Mouse (Mus musculus): Measurements from ENCODE around the gene Ccp110.

Ccp110 gene

DNA sequence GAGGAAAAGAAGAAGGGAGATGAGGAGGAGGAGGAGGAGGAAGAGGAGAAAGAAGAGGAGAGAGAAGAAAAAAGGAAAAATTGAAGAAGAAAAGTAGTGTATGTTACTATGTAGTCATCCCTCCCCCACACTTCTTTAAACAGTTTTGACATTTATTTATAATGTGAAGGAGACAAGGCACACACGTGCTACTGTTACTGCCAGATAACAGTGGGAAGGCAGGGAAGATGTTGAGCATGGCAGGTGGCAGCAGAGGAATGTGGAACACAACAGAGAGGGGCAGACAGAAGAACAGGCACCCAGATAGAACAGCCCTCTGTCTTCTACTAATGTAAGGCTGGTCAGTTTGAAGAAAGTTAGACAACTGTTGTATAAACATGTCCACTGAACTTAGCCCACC lies 57.3 kb downstream of the Ccp110 start:
- no peak for DNase-seq (ENCODE audit: low spot score in 2 of 2)

GRCm38 (mm10) chr7:118773027-118773426 lies 60.7 kb downstream of the Ccp110 start:
- no peak for DNase-seq (ENCODE audit: low spot score in 2 of 2)

DNA sequence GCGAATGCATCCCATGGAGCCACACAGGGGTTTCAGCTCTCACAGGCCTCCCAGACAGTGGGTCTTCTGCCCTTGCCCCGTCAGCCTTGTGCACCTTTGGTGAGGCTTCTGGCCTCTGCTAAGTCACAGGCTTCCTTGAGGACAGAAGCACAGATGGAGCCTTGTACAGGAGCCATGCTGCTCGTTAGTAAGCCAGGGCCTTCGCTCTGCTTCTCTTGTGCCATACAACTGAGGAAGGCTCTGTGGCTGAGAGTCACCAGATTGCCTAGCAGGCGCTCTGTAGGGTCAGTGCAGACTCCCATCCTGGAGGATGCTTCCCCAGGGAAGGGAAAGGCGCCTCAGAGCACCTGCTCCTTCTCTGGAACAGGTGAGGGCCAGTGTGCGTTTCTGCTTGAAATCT lies 63.6 kb downstream of the Ccp110 start:
- no peak for DNase-seq (ENCODE audit: low spot score in 2 of 2)

DNA sequence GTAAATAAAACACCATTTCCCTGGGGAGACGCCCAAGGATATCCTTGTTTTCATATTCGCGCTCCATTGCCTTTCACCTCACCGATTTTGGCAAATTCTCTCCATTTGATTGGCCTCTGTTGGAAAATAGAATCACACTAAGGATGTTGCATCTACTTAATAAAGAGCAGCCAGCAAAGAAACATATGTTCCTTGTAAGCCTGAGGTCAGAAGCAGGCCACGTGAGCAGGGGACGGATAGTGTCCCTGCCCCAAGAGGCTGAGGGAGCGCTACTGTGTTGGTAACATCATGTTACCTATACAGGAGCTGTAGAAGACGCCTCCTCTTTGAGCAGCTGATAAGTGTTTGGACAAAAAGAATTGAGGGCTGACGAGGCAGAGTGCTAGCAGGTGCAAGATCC lies 64.1 kb downstream of the Ccp110 start:
- DNase-seq (ENCODE audit: low spot score in 2 of 2), result no peak

- peak; percentile 13 to 35 for DNase-seq (ENCODE audit: low spot score in 2 of 2)
These were observed 65.4 kb downstream of the Ccp110 start for GRCm38 (mm10) chr7:118777598-118778394.

DNA sequence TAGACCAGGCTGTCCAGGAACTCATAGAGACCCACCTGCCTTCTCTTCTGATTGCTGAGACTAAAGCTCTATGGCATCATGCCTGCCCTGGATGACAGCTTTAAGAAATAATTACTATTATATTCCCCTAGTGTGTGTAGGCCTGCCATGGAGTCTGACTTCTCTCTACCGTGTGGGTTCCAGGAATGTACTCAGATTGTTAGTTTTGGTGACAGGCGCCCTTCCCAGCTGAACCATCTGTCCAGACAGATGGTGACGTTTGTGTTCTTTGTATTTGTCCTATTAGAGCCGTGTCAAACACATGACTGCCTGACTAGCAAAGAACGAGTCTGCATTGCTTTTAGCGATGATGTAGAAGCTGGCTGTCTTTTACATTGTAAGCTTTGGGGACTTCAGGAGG lies 66.2 kb downstream of the Ccp110 start:
- DNase-seq (ENCODE audit: low spot score in 2 of 2), result no peak

DNA sequence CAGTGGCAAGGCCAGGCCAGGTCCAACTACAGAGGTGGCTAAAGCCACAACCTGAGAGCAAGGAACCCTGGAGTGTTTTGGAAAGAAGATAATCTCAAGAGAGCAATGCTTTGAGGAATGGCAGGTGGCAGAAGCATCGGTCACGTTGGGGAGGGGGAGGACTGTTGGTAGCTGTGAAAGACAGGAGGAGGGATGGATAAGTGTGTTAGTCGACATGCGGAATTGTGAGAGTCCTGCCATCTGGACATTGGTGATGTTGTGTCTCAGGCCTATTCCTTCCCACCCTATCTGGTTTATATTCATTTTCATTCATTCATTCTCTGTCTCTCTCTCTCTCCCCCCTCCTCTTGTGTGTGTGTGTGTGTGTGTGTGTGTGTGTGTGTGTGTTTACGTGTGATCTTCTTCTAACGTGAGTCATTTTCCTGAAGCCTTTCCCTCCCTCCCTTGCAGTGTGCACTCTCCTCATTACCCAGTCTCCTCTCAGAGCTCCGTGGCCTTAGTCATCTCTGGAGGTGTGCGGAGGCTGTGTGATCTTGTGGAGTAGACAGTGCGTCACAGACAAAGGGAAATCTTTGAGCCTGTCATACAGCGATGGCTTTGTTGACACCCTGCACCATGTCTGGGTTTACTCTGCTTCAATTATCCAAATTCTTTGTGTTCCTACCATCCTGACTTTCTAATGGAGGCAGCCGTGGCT lies 71.1 kb downstream of the Ccp110 start:
- peak; percentile 31 to 43 for DNase-seq (ENCODE audit: low spot score in 2 of 2)

GRCm38 (mm10) chr7:118786091-118786490 lies 73.7 kb downstream of the Ccp110 start:
- no peak for DNase-seq (ENCODE audit: low spot score in 2 of 2)

Data from frontal cortex, postnatal 36 days (tissue).